Mouse (Mus musculus) CH12.LX (cell line): ENCODE data around the gene Slc9a4. TPM values are rescaled to one million over a fixed set of nuclear protein-coding genes. Genes with fewer than 3 reads are reported as not detected.
"Not testable (repeated sequence)": the region's sequence is repeated elsewhere in the genome, so short reads cannot be mapped to it uniquely, and the experiment has no call there.

Experiments used
- DNase-seq: peaks from one replicate; pipeline ENCODE4 v3.0.0-alpha.2; 2013; ENCODE audit errors: extremely low read depth
- H3K27ac ChIP-seq: 2 replicates; pipeline ENCODE4 v1.5.1; 2012; ENCODE audit warnings: low read depth, mild to moderate bottlenecking, control low read depth, moderate library complexity; ENCODE audit not compliant: insufficient read depth
- H3K27me3 ChIP-seq: replicated peaks from 2 replicates; pipeline ENCODE3; 2012; ENCODE audit warnings: inconsistent platforms
- H3K36me3 ChIP-seq, 2 experiments: replicated peaks in 1 of 2; 2 replicates each; pipeline versions ENCODE3 to v1.6.1; 2012; ENCODE audit warnings: inconsistent platforms in 1 of 2, low read length in 1 of 2, mild to moderate bottlenecking in 1 of 2, mixed read lengths in 1 of 2, moderate library complexity in 1 of 2; ENCODE audit not compliant: control insufficient read depth in 1 of 2, insufficient read depth in 1 of 2
- H3K4me1 ChIP-seq, 2 experiments: 2 replicates each; pipeline ENCODE4 v1.6.1; 2012; ENCODE audit warnings: inconsistent platforms in 1 of 2, moderate library complexity in 1 of 2; ENCODE audit not compliant: insufficient read depth in 2 of 2, control insufficient read depth in 1 of 2
- H3K4me2 ChIP-seq: 2 replicates; pipeline ENCODE4 v1.6.1; 2012; ENCODE audit warnings: low read depth, mild to moderate bottlenecking, control low read depth; ENCODE audit not compliant: poor library complexity, insufficient read depth, severe bottlenecking
- H3K4me3 ChIP-seq, 3 experiments: fragments of 150-350 bp in 1 of 3; sonication (generic) in 1 of 3; replicated peaks in 1 of 3; 2 replicates each; pipeline versions ENCODE3 to v1.5.1; 2011 to 2012; ENCODE audit warnings: low read depth in 2 of 3, low read length in 2 of 3, mild to moderate bottlenecking in 2 of 3, moderate library complexity in 2 of 3, control low read depth in 1 of 3, improper control_type of control experiment in 1 of 3, inconsistent platforms in 1 of 3, mixed read lengths in 1 of 3; ENCODE audit not compliant: poor library complexity in 1 of 3
- H3K79me2 ChIP-seq: replicated peaks from 2 replicates; pipeline ENCODE4 v1.6.1; 2012; ENCODE audit warnings: mild to moderate bottlenecking, moderate library complexity; ENCODE audit not compliant: control insufficient read depth, poor library complexity, insufficient read depth, severe bottlenecking; ENCODE audit errors: extremely low read depth
- H3K9ac ChIP-seq: 2 replicates; pipeline ENCODE4 v1.6.1; 2012; ENCODE audit warnings: low read depth, mild to moderate bottlenecking, control low read depth, moderate library complexity; ENCODE audit not compliant: insufficient read depth
- H3K9me3 ChIP-seq: replicated peaks from 2 replicates; pipeline ENCODE3; 2012; ENCODE audit warnings: low read length, inconsistent platforms, mixed read lengths
- CHD1 ChIP-seq: IDR thresholded peaks from 2 replicates; pipeline ENCODE4 v1.6.1; 2012; ENCODE audit warnings: low read depth, low read length, improper control_type of control experiment, inconsistent platforms
- ETS1 ChIP-seq: conservative IDR thresholded peaks from 2 replicates; pipeline ENCODE4 v1.6.1; 2012; ENCODE audit warnings: low read depth, mild to moderate bottlenecking, inconsistent platforms, low read length, improper control_type of control experiment, moderate library complexity
- JUN ChIP-seq: IDR thresholded peaks from 2 replicates; pipeline ENCODE4 v1.6.1; 2011; ENCODE audit warnings: low read depth, mild to moderate bottlenecking, low read length, improper control_type of control experiment, moderate library complexity; ENCODE audit not compliant: insufficient read depth
- MAZ ChIP-seq: IDR thresholded peaks from 2 replicates; pipeline ENCODE4 v1.6.1; 2012; ENCODE audit warnings: low read depth, mild to moderate bottlenecking, inconsistent platforms, low read length, improper control_type of control experiment, moderate library complexity
- MXI1 ChIP-seq: IDR thresholded peaks from 2 replicates; pipeline ENCODE4 v1.6.1; 2011; ENCODE audit warnings: mild to moderate bottlenecking, low read depth, low read length, improper control_type of control experiment
- NELFE ChIP-seq: IDR thresholded peaks from 2 replicates; pipeline ENCODE4 v1.6.1; 2011; ENCODE audit warnings: low read depth, low read length, improper control_type of control experiment
- PAX5 ChIP-seq: IDR thresholded peaks from 2 replicates; pipeline ENCODE4 v1.6.1; 2012; ENCODE audit warnings: low read length, inconsistent platforms, mixed read lengths
- RAD21 ChIP-seq: IDR thresholded peaks from 2 replicates; pipeline ENCODE4 v1.6.1; 2011; ENCODE audit warnings: low read depth, mild to moderate bottlenecking, low read length, improper control_type of control experiment, moderate library complexity
- SIN3A ChIP-seq: IDR thresholded peaks from 2 replicates; pipeline ENCODE4 v1.6.1; 2012; ENCODE audit warnings: low read length, improper control_type of control experiment, inconsistent platforms
- TCF12 ChIP-seq: IDR thresholded peaks from 2 replicates; pipeline ENCODE4 v1.6.1; 2014; ENCODE audit warnings: low read depth, mild to moderate bottlenecking, inconsistent platforms, low read length, improper control_type of control experiment
- USF2 ChIP-seq: conservative IDR thresholded peaks from 2 replicates; pipeline ENCODE4 v1.6.1; 2011; ENCODE audit warnings: low read depth, low read length, improper control_type of control experiment
- ZKSCAN1 ChIP-seq: IDR thresholded peaks from 2 replicates; pipeline ENCODE4 v1.6.1; 2012; ENCODE audit warnings: low read depth, inconsistent platforms, low read length, improper control_type of control experiment, borderline replicate concordance
- ZMIZ1 ChIP-seq: IDR thresholded peaks from 2 replicates; pipeline ENCODE4 v1.6.1; 2012; ENCODE audit warnings: low read depth, mild to moderate bottlenecking, inconsistent platforms, low read length, improper control_type of control experiment
- ZNF384 ChIP-seq: IDR thresholded peaks from 2 replicates; pipeline ENCODE4 v1.6.1; 2012; ENCODE audit warnings: low read depth, low read length, improper control_type of control experiment, inconsistent platforms
- dilution Hi-C: fragments of 300-500 bp; cut with MboI; formaldehyde crosslinking; loops from 2 replicates; pipeline ENCODE4 v1.14.3; 2020; ENCODE audit warnings: low sequenced_read_pairs; ENCODE audit not compliant: extremely low pct_unique_long_range_greater_than_20kb, extremely low pct_ligation_motif_present
- in situ Hi-C: fragments of 300-500 bp; cut with MboI; formaldehyde crosslinking; loops from 3 replicates; pipeline ENCODE4 v1.14.3; 2019; ENCODE audit warnings: low sequenced_read_pairs, low pct_ligation_motif_present, low pct_unique_long_range_greater_than_20kb, mixed read lengths
- polyA plus RNA-seq: library from polyadenylated mRNA; unstranded; fragments of >175 nt; gene quantifications from 2 replicates; pipeline ENCODE4 v1.2.1, GENCODE M21; 2012; ENCODE audit warnings: low read depth; ENCODE audit not compliant: insufficient read length
- total RNA-seq, 2 experiments: library from RNA; depleted of rRNA; stranded (reverse); fragments of 300-350 nt in 1 of 2; fragments of >200 nt in 1 of 2; gene quantifications; 2 replicates each; pipeline ENCODE4 v1.2.3; 2012 to 2014

The Slc9a4 gene
- total and polyA plus RNA-seq, 3 experiments = 0.07 to 0.31 TPM; not detected in 1

DNA sequence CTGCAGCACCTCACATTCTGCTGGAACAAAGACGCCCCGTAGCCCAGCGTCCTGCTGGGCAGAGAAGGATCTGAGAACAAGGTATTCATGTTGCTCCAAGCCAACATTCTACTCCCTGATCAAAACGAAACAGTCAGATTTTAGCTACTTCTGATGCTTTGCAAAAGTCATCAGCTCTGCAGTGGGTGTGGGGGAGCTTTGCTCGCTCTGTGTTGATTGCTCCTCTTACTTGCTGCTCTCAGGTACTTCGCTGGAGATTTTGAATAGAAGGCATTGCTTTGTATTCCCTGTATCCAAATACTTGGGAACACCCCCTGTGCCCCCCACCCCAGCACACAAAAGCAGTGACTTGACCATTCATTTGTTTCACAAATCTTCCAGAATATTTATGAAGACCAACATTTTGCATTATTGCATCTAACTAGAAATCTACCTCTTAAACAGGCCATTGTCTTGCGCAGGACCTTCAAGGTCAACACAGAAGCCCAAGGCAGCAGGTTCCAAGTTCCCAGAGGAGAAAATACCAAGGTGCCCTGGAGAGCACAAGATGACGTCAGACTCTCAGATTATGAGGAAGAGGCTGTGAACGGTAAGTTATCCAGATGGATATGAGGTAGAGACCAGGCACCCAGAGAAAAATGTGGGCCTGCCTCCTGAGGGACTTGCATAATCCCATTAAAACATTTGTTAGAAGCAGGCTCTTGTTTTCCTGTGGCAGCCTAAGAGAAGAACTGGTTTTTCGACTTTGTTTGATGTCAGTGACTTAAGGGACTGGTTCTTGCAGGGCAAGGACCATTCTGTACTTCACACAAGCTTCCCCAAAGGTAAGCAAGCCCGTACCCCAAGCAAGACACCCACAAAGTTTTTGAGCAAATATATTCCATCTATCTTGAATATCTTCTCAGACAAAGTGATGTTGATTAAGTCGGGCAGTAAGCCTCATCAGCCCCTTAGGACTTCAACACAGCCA lies 85.8 kb downstream of the Slc9a4 start:
- DNase-seq = no peak
- in situ Hi-C loops = loop anchor here (25.0 kb wide), 1 partner anchor 278 kb away; no protein-coding TSS in a partner anchor
- no peak overlapping the region for H3K4me2 ChIP-seq
- H3K27ac ChIP-seq = no peak overlapping the region
- no peaks in the 10 kb centered on the region for H3K36me3 ChIP-seq
- H3K27me3 ChIP-seq = no peaks in the 10 kb centered on the region
- no peaks in the 10 kb centered on the region for H3K9me3 ChIP-seq
- TF ChIP-seq USF2 (no peak), PAX5 (no peak), MXI1 (no peak), CHD1 (no peak), NELFE (no peak), JUN (no peak), ZKSCAN1 (no peak), ZNF384 (no peak), ETS1 (no peak), ZMIZ1 (no peak), MAZ (no peak), SIN3A (no peak), TCF12 (no peak), RAD21 (no peak)
- no peaks in the 10 kb centered on the region; a peak in 1 of 4 replicates for H3K4me1 ChIP-seq
- dilution Hi-C loops = no loop called here
- no peaks in the 10 kb centered on the region for H3K79me2 ChIP-seq
- no peak overlapping the region for H3K4me3 ChIP-seq
- no peak overlapping the region for H3K9ac ChIP-seq

- H3K4me3 ChIP-seq, H3K9me3 ChIP-seq, H3K79me2 ChIP-seq, H3K27ac ChIP-seq, H3K27me3 ChIP-seq, dilution Hi-C loops, H3K4me2 ChIP-seq, H3K4me1 ChIP-seq, DNase-seq, H3K36me3 ChIP-seq, H3K9ac ChIP-seq: not testable (repeated sequence)
- in situ Hi-C loops = loop anchor here (25.0 kb wide), 1 partner anchor 280 kb away; no protein-coding TSS in a partner anchor
Observed at GRCm38 (mm10) chr1:40667442-40667841, 87.6 kb downstream of the Slc9a4 start.
